Comparison of ENCODE assay signal across 34 mouse cellular contexts in genomic region chr6:84068236-84068635, GRCm38 (mm10). TPM values are rescaled to one million over a fixed set of nuclear protein-coding genes. Genes with fewer than 3 reads are reported as not detected.
DNase-seq lines count a peak whose midpoint lies in the region; ATAC-seq and TF ChIP-seq lines count a peak whose summit lies in the region.
"Had no signal": no experiment of that assay in that cellular context is flagged by ENCODE, and none has a peak within 500 bp of the region (broad histone marks: within the 10 kb centered on the region; RNA-seq: fewer than 3 reads in every experiment).

No protein-coding gene starts in this region.

- H3K27me3 ChIP-seq in heart, postnatal 0 days (ENCODE audit: control insufficient read depth, insufficient read depth, low read length), result no peaks in the 10 kb centered on the region
- H3K27me3 ChIP-seq in heart, embryonic 11.5 days (ENCODE audit: control insufficient read depth, insufficient read depth, low read length), result no peaks in the 10 kb centered on the region
- no peaks in the 10 kb centered on the region for H3K27me3 ChIP-seq in kidney, embryonic 15.5 days
- H3K27me3 ChIP-seq: embryonic facial prominence, embryonic 12.5 days; heart, embryonic 13.5 days; liver, embryonic 13.5 days had no signal

- H3K4me2 ChIP-seq in heart, postnatal 0 days (ENCODE audit: low read depth, low read length), result no peak overlapping the region
- H3K4me2 ChIP-seq in heart, embryonic 11.5 days, result no peak overlapping the region
- no peak overlapping the region for H3K4me2 ChIP-seq in kidney, embryonic 15.5 days
- H3K4me2 ChIP-seq: embryonic facial prominence, embryonic 12.5 days; heart, embryonic 13.5 days; liver, embryonic 13.5 days; midbrain, embryonic 11.5 days had no signal

- no peaks in the 10 kb centered on the region for H3K9me3 ChIP-seq in heart, postnatal 0 days (replicated peaks; ENCODE audit: control insufficient read depth, low read length)
- H3K9me3 ChIP-seq in heart, embryonic 11.5 days (replicated peaks; ENCODE audit: control insufficient read depth, low read length), result no peaks in the 10 kb centered on the region
- H3K9me3 ChIP-seq in kidney, embryonic 15.5 days (replicated peaks), result no peaks in the 10 kb centered on the region
- H3K9me3 ChIP-seq: embryonic facial prominence, embryonic 12.5 days; heart, embryonic 13.5 days; liver, embryonic 13.5 days had no signal

- ATAC-seq in heart, postnatal 0 days (ENCODE audit: insufficient read depth, low read depth), result peak; percentile 14; the same call in 1 of the 2 replicates
- ATAC-seq in heart, embryonic 11.5 days (replicated peaks; ENCODE audit: insufficient number of reproducible peaks, low FRiP score, low TSS enrichment), result no peak
- ATAC-seq in kidney, embryonic 15.5 days (replicated peaks; ENCODE audit: low FRiP score), result no peak
- peak; percentile 54 for ATAC-seq in common myeloid progenitor, adult 5-6 weeks (replicated peaks; ENCODE audit: low read depth, poor library complexity, severe bottlenecking)
- ATAC-seq: activated CD4-positive, CD25-positive, alpha-beta regulatory T cell, adult 4 months; CD4-positive, CD25-positive, alpha-beta regulatory T cell, adult 4 months; forebrain, embryonic 14.5 days; hindbrain, embryonic 16.5 days; midbrain, embryonic 16.5 days had no signal

- no peak for TF ChIP-seq CTCF in heart, postnatal 0 days (IDR thresholded peaks at IDR 0.05; ENCODE audit: low read depth)

- no peak for DNase-seq in heart, postnatal 0 days (ENCODE audit: low spot score)
- peak; percentile 29 to 55 for DNase-seq in kidney, postnatal 25 days
- DNase-seq in MEL-GATA-1-ER (ENCODE audit: extremely low read depth, low read depth) (peak; percentile 14), adipocyte (ENCODE audit: low spot score) (no peak)
- DNase-seq: adrenal gland, adult 8-10 months; cerebellum, adult 11 months; cerebellum, adult 9-10 months; cerebellum, postnatal 36 days; embryo, embryonic 11 days; gastrocnemius, postnatal 14 days; heart, postnatal 14 days; layer of hippocampus, postnatal 36 days; left cerebral cortex, postnatal 4 days; liver, embryonic 13.5 days; lung, adult 2 months; lung, postnatal 14 days; thymus, adult 2 months; thymus, postnatal 36 days had no signal

- no peak overlapping the region for H3K9ac ChIP-seq in heart, postnatal 0 days (replicated peaks; ENCODE audit: low read depth, low read length)
- H3K9ac ChIP-seq in heart, embryonic 11.5 days (ENCODE audit: low read depth, low read length), result no peak overlapping the region
- H3K9ac ChIP-seq in kidney, embryonic 15.5 days, result no peak overlapping the region
- H3K9ac ChIP-seq: embryonic facial prominence, embryonic 12.5 days; heart, embryonic 13.5 days; liver, embryonic 13.5 days had no signal

- H3K4me3 ChIP-seq in heart, postnatal 0 days (ENCODE audit: low read depth, low read length), result no peak overlapping the region
- H3K4me3 ChIP-seq in heart, embryonic 11.5 days (ENCODE audit: low read depth, low read length), result no peak overlapping the region
- H3K4me3 ChIP-seq in kidney, embryonic 15.5 days (replicated peaks), result no peak overlapping the region
- H3K4me3 ChIP-seq: embryonic facial prominence, embryonic 12.5 days; heart, embryonic 13.5 days; liver, embryonic 13.5 days had no signal

- no peak overlapping the region for H3K27ac ChIP-seq in heart, postnatal 0 days (ENCODE audit: low read depth)
- no peak overlapping the region for H3K27ac ChIP-seq in heart, embryonic 11.5 days (ENCODE audit: low read depth, low read length)
- no peak overlapping the region for H3K27ac ChIP-seq in kidney, embryonic 15.5 days
- H3K27ac ChIP-seq: embryonic facial prominence, embryonic 12.5 days; heart, embryonic 13.5 days; kidney, postnatal 0 days; liver, embryonic 13.5 days; stomach, postnatal 0 days had no signal

- H3K4me1 ChIP-seq in heart, postnatal 0 days (ENCODE audit: control insufficient read depth, insufficient read depth), result no peaks in the 10 kb centered on the region
- no peaks in the 10 kb centered on the region for H3K4me1 ChIP-seq in heart, embryonic 11.5 days (ENCODE audit: control insufficient read depth, insufficient read depth, low read length)
- no peaks in the 10 kb centered on the region for H3K4me1 ChIP-seq in kidney, embryonic 15.5 days
- H3K4me1 ChIP-seq: embryonic facial prominence, embryonic 12.5 days; heart, embryonic 13.5 days; liver, embryonic 13.5 days had no signal

- no peak for TF ChIP-seq EP300 in heart, postnatal 0 days (IDR thresholded peaks at IDR 0.05; ENCODE audit: low read depth)

- H3K36me3 ChIP-seq in heart, postnatal 0 days (replicated peaks; ENCODE audit: control insufficient read depth, insufficient read depth, low read length), result peaks cover 58% of the 10 kb centered on the region
- H3K36me3 ChIP-seq in heart, embryonic 11.5 days (ENCODE audit: control insufficient read depth, insufficient read depth, low read length), result no peaks in the 10 kb centered on the region; the same call in 1 of the 2 replicates
- no peaks in the 10 kb centered on the region for H3K36me3 ChIP-seq in kidney, embryonic 15.5 days
- H3K36me3 ChIP-seq: embryonic facial prominence, embryonic 12.5 days; liver, embryonic 13.5 days had no signal

- 53% methylated on average over 5 of the region's 5 CpGs for WGBS in heart, postnatal 0 days
- 59% methylated on average over 5 of the region's 5 CpGs for WGBS in heart, embryonic 11.5 days (ENCODE audit: insufficient replicate concordance)
- WGBS in kidney, embryonic 15.5 days, result 58% methylated on average over 5 of the region's 5 CpGs

RNA-seq across cellular contexts. Expression of gene Dysf, which starts 59.8 kb away (rescaled TPM):
- 20.2 and 21.9 TPM in 2 replicates for total RNA-seq in heart, postnatal 0 days (2014; rRNA removed; ENCODE audit: low replicate concordance)
- 14.1 and 15.0 TPM in 2 replicates for polyA plus RNA-seq in heart, postnatal 0 days (2015; fragmentation: Nextera tagmentation; extraction: Ambion mirVana)
- polyA plus RNA-seq in heart, embryonic 11.5 days (2014; fragmentation: Nextera tagmentation; extraction: Ambion mirVana), result 11.6 and 16.2 TPM in 2 replicates
- polyA plus RNA-seq in kidney, embryonic 15.5 days (2015; fragmentation: Nextera tagmentation; extraction: Ambion mirVana), result 15.3 and 15.6 TPM in 2 replicates
- not detected in 2 replicates for total RNA-seq in common myeloid progenitor, adult 5-6 weeks (2017)
- total RNA-seq: granulocyte monocyte progenitor cell, adult 5-6 weeks; megakaryocyte, adult 5-6 weeks; neutrophil, adult 5-6 weeks had no signal
- polyA plus RNA-seq: activated CD4-positive, CD25-positive, alpha-beta regulatory T cell, adult 4 months; CD4-positive, CD25-positive, alpha-beta regulatory T cell, adult 4 months had no signal

Comparison
In these comparisons a context has a peak if more than half of its experiments do, and no peak if none do; other contexts are left out.
1. ATAC-seq: peak in heart, postnatal 0 days (single experiment) and common myeloid progenitor, adult 5-6 weeks (single experiment); none in heart, embryonic 11.5 days (single experiment) and kidney, embryonic 15.5 days (single experiment).
2. DNase-seq: peak in kidney, postnatal 25 days (2 of 2) and MEL-GATA-1-ER (single experiment); none in heart, postnatal 0 days (single experiment) and adipocyte (single experiment).